Mouse (Mus musculus) kidney, adult 2 months (tissue): ENCODE data around the gene Cdkl4.

Experiments
- CTCF ChIP-seq: fragments of 200-500 bp; conservative IDR thresholded peaks from 2 replicates; pipeline ENCODE4 v1.5.1; 2011; ENCODE audit warnings: low read depth, mild to moderate bottlenecking, control low read depth, low read length, moderate library complexity, mixed read lengths; ENCODE audit not compliant: insufficient read depth, insufficient read length
- POLR2A ChIP-seq: fragments of 200-500 bp; IDR thresholded peaks from one replicate; pipeline ENCODE4 v1.6.1; 2011; ENCODE audit warnings: low read depth, low read length, control low read depth

- TF ChIP-seq CTCF, result no peak
- no peak for TF ChIP-seq POLR2A
Observed at GRCm38 (mm10) chr17:80523231-80523630, 54.4 kb downstream of the Cdkl4 start.
